Mouse (Mus musculus) liver, postnatal 0 days (tissue): ENCODE measurements around the gene Surf6. TPM values are rescaled to one million over a fixed set of nuclear protein-coding genes. Genes with fewer than 3 reads are reported as not detected.

Source experiments
- ATAC-seq: fragments of 200-750 bp; cut with Nextera tagmentation; 2 replicates; pipeline ENCODE4 v1.8.0; 2017; ENCODE audit warnings: mild to moderate bottlenecking, moderate library complexity
- DNase-seq: peaks from one replicate; pipeline ENCODE4 v3.0.0-alpha.2; 2016
- H3K27ac ChIP-seq: fragments of 300-500 bp; sonication (generic); 2 replicates; pipeline ENCODE4 v1.5.1; 2014; ENCODE audit warnings: antibody characterized with exemption, moderate library complexity, mild to moderate bottlenecking, low read depth
- H3K27me3 ChIP-seq: fragments of 300-500 bp; sonication (generic); 2 replicates; pipeline ENCODE4 v1.6.1; 2014; ENCODE audit warnings: low read length, control low read depth, mixed read lengths; ENCODE audit not compliant: insufficient read depth
- H3K36me3 ChIP-seq: fragments of 300-500 bp; sonication (generic); replicated peaks from 2 replicates; pipeline ENCODE4 v1.6.1; 2014; ENCODE audit warnings: mild to moderate bottlenecking, control low read depth, low read length, moderate library complexity, mixed read lengths; ENCODE audit not compliant: insufficient read depth
- H3K4me1 ChIP-seq: fragments of 300-500 bp; sonication (generic); 2 replicates; pipeline ENCODE4 v1.6.1; 2014; ENCODE audit warnings: antibody characterized with exemption, mild to moderate bottlenecking, control low read depth; ENCODE audit not compliant: insufficient read depth
- H3K4me2 ChIP-seq: fragments of 300-500 bp; sonication (generic); 2 replicates; pipeline ENCODE4 v1.6.1; 2014; ENCODE audit warnings: low read depth, mild to moderate bottlenecking, low read length, moderate library complexity, mixed read lengths
- H3K4me3 ChIP-seq: fragments of 300-500 bp; sonication (generic); 2 replicates; pipeline ENCODE4 v1.5.1; 2014; ENCODE audit warnings: low read depth, low read length
- H3K9ac ChIP-seq: fragments of 300-500 bp; sonication (generic); replicated peaks from 2 replicates; pipeline ENCODE4 v1.6.1; 2014; ENCODE audit warnings: mild to moderate bottlenecking, moderate library complexity
- H3K9me3 ChIP-seq: fragments of 300-500 bp; sonication (generic); 2 replicates; pipeline ENCODE4 v1.6.1; 2016; ENCODE audit warnings: mild to moderate bottlenecking, control low read depth, low read length, mixed read lengths
- CTCF ChIP-seq: sonication (generic); IDR thresholded peaks from 2 replicates; pipeline ENCODE4 v1.5.1; 2016; ENCODE audit warnings: antibody characterized with exemption, low read depth
- EP300 ChIP-seq: IDR thresholded peaks from 2 replicates; pipeline ENCODE4 v1.6.1; 2016; ENCODE audit warnings: antibody characterized with exemption, low read depth, mild to moderate bottlenecking
- WGBS: fragments of 180-500 bp; shearing (Covaris S2); extraction: QIAGEN DNeasy Blood & Tissue Kit; methylation state at CpG from one replicate; pipeline ENCODE4 v1.1.7; 2014; ENCODE audit not compliant: insufficient replicate concordance; 5-methylcytosine and 5-hydroxymethylcytosine counted together
- polyA plus RNA-seq: library from polyadenylated mRNA; unstranded; fragments of >200 nt; fragmentation: Nextera tagmentation; extraction: Ambion mirVana; gene quantifications from 2 replicates; pipeline ENCODE4 v1.2.1, GENCODE M21; 2015

The Surf6 gene
- polyA plus RNA-seq = 7.5 and 8.4 TPM in 2 replicates

DNA sequence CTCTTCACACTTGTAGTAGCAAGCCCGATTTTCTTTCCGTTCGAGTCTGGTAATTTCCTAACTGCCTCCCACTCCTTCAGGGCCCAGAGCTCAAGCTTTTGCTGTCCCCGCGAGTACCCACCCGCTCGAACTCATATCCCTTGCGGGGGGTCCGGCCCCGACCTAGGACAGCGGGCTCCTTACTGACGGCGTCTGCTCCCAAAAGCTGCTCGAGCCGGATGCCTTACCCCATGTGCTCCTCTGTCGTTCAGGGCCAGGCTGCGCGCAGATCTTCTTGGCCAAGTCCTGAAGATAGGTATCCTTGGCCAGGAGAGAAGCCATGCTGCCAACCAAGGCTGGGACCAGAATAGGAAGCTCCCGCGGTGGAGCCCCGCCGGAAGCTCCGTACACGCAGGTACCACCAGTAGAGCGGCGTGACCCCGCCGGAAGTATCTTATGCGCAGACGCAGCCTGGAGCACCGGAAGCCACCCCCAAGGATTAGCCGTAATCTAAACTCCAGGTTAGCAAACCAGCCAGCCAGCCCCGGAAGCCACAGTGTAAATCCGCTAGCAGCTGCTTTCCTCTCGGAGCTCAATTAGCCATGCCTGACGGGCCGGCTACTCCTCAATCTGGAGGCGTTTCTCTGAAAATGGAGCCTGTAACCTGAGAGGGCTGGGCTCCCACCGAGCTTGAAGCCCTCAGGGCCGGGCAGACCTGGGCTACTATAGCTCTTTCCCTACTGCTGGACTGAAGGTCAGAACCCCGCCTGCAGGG lies at the start of gene Surf6:
TSS of gene Surf6 (minus strand) at position 413 of the 754 bp plus-strand sequence.
- H3K4me3 ChIP-seq = peak within 1 kb of the TSS; percentile 78
- TF ChIP-seq EP300 = peak; percentile 65
- TF ChIP-seq CTCF = no peak
- DNase-seq (peak; percentile 93), ATAC-seq (peak; percentile 96)
- H3K4me1 ChIP-seq = peaks cover 22% of the 10 kb centered on the region
- no peaks in the 10 kb centered on the region for H3K27me3 ChIP-seq
- peak within 1 kb of the TSS; percentile 82 for H3K4me2 ChIP-seq
- peaks cover 44% of the 10 kb centered on the region for H3K36me3 ChIP-seq
- H3K27ac ChIP-seq = peak within 1 kb of the TSS; percentile 87
- H3K9ac ChIP-seq = peak within 1 kb of the TSS; percentile 77
- no peaks in the 10 kb centered on the region for H3K9me3 ChIP-seq
- WGBS = under 1% methylated on average over 41 of the region's 41 CpGs

DNA sequence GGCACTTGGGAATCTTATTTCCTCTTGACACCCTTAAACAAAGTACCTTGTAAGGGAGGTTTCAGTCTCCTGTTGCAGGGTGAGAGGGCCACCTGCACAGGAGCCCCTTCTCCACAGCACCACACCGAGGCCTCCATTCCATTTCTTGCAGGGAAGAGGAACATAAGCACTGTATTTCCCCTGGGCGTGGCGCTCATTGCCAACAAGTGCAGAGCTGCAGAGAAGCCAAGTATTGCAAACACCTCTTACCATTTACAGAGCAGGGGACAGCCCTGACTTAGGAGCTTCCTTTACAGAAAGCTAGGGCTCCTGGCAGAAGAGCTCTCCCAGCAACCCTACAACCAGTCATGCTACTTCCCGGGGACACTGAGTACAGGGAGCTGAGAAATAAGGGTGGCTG lies 49.5 kb upstream of the Surf6 start:
- DNase-seq (no peak), ATAC-seq (no peak)
- no peak overlapping the region for H3K9ac ChIP-seq
- no peaks in the 10 kb centered on the region for H3K9me3 ChIP-seq
- H3K27me3 ChIP-seq = no peaks in the 10 kb centered on the region
- no peak for TF ChIP-seq EP300
- no peak for TF ChIP-seq CTCF
- 75% methylated on average over 4 of the region's 4 CpGs for WGBS
- H3K4me3 ChIP-seq = no peak overlapping the region
- no peak overlapping the region for H3K27ac ChIP-seq
- H3K36me3 ChIP-seq = peaks cover 47% of the 10 kb centered on the region
- no peak overlapping the region for H3K4me2 ChIP-seq
- peaks cover 4% of the 10 kb centered on the region; the same call in 1 of the 2 replicates for H3K4me1 ChIP-seq

DNA sequence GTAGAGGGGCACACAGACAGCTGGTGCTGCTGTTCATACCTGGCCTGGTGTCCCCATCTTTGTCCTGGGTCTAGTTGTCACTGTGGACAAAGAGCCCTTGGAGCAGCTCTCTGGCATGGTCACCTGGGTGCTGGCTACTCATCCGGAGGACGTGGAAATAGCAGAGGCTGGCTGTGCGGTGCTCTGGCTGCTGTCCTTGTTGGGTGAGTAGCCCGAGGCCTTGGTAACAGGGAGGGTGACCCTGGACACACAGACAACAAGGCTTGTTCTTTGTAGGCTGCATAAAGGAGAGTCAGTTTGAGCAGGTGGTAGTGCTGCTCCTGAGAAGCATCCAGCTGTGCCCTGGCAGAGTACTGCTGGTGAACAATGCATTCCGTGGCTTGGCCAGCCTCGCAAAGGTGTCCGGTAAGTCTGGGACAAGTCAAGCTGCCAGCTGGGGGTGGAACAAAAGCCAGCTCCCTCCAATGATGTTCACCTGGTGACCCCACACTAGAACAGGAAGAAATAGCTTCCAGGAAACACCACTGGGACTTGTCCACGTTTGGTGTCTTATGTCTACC lies 48.7 kb upstream of the Surf6 start:
- 88% methylated on average over 8 of the region's 8 CpGs for whole genome bisulfite sequencing
- no peak for ATAC-seq
- Histone ChIP-seq H3K4me3 (no peak overlapping the region), H3K36me3 (peaks cover 46% of the 10 kb centered on the region), H3K9ac (no peak overlapping the region), H3K4me1 (peaks cover 4% of the 10 kb centered on the region; the same call in 1 of the 2 replicates), H3K27ac (no peak overlapping the region), H3K9me3 (no peaks in the 10 kb centered on the region), H3K27me3 (no peaks in the 10 kb centered on the region), H3K4me2 (no peak overlapping the region)
- no peak for TF ChIP-seq CTCF
- TF ChIP-seq EP300 = no peak
- no peak for DNase-seq

DNA sequence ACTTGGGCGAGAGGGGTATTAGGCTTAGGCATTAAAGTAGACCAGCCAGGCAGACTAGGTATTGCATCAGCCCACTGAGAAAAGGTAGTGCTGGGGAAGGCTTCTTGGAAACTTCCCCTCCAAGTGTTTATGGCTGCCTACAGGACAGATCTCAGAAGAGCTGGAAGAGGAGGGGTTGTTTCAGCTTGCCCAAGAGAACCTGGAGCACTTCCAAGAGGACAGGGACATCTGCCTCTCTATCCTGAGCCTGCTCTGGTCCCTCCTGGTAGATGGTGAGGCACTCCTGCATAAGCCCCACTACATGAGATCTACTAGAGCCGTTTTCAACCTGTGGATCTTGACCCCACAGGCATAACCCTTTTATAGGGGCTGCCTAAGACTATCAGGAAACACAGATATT lies 47.7 kb upstream of the Surf6 start:
- Histone ChIP-seq H3K9ac (no peak overlapping the region), H3K27me3 (no peaks in the 10 kb centered on the region), H3K36me3 (peaks cover 38% of the 10 kb centered on the region), H3K9me3 (no peaks in the 10 kb centered on the region), H3K4me1 (peaks cover 4% of the 10 kb centered on the region; the same call in 1 of the 2 replicates), H3K4me2 (no peak overlapping the region), H3K4me3 (no peak overlapping the region), H3K27ac (no peak overlapping the region)
- TF ChIP-seq CTCF (no peak), EP300 (no peak)
- 75% methylated on average over 2 of the region's 2 CpGs for WGBS
- ATAC-seq (no peak), DNase-seq (no peak)

DNA sequence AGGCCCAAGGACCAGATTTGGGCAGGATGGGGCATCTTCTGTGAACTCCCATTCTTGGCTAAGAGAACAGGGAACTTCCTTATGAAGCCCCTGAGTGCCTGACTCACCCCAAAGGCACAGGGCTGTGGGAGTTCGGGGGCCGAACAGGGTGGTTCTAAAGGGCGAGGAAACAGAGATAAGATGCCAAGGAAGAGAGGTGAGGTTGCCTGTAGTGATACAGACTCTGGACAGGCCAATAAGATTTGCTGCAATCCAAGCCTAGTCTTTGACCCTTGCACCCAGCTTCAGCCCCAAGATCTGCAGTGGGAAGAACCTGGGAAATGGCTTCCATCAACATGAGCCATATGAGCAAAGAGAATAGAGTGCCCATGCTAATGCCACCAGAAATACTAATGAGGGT lies 40.6 kb upstream of the Surf6 start:
- H3K4me3 ChIP-seq = no peak overlapping the region
- no peaks in the 10 kb centered on the region for H3K36me3 ChIP-seq
- no peak overlapping the region for H3K9ac ChIP-seq
- no peak overlapping the region for H3K27ac ChIP-seq
- H3K27me3 ChIP-seq = no peaks in the 10 kb centered on the region
- no peak overlapping the region for H3K4me2 ChIP-seq
- H3K9me3 ChIP-seq = no peaks in the 10 kb centered on the region
- no peak for TF ChIP-seq CTCF
- no peak for TF ChIP-seq EP300
- DNase-seq (no peak), ATAC-seq (no peak)
- WGBS = 65% methylated on average over 3 of the region's 3 CpGs
- H3K4me1 ChIP-seq = 0 out of 2 replicates have a peak, but pooled peaks cover 4% of the 10 kb centered on the region

DNA sequence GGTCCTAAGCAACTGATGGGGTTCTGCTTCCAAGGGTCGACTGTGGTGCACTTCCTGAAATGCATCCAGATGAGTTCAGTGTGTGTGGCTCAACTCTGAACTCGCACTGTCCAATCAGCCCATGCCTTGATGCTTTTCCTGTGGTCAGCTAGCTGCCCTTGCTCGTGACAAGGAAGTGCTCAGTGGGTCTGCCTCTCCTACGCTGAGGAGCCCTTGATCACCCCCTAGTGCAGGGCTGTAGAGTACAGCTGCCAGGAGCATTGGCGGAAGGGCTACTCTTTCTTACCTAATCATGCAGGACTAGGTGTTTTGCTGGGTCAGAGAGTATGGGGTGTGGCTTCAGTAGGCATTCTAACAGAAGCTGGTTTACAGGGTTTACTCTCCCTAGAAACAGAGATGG lies 38.9 kb upstream of the Surf6 start:
- WGBS = 24% methylated on average over 5 of the region's 5 CpGs
- Histone ChIP-seq H3K27me3 (no peaks in the 10 kb centered on the region), H3K9ac (no peak overlapping the region), H3K4me2 (no peak overlapping the region), H3K36me3 (no peaks in the 10 kb centered on the region), H3K4me3 (no peak overlapping the region), H3K4me1 (0 out of 2 replicates have a peak, but pooled peaks cover 4% of the 10 kb centered on the region), H3K9me3 (no peaks in the 10 kb centered on the region), H3K27ac (no peak overlapping the region)
- peak; percentile 55 for DNase-seq
- no peak for TF ChIP-seq EP300
- TF ChIP-seq CTCF = peak; percentile 66
- ATAC-seq = peak; percentile 85
